Mouse (Mus musculus): ENCODE measurements around the gene Atp6v1d.

The Atp6v1d gene

GRCm38 (mm10) chr12:78861496-78862253 is at the start of gene Atp6v1d, which contains the start of gene Eif2s1:
Gene Atp6v1d, minus strand, starts transcription at chr12:78861638.
Gene Eif2s1, plus strand, starts transcription at chr12:78861819.
- DNase-seq (ENCODE audit: low spot score): peak; percentile 99

GRCm38 (mm10) chr12:78910684-78911461 is 49.4 kb upstream of the Atp6v1d start:
- peak; percentile 68 for DNase-seq (ENCODE audit: low spot score)

- no peak for DNase-seq (ENCODE audit: low spot score)
These were observed 46.7 kb upstream of the Atp6v1d start for GRCm38 (mm10) chr12:78908081-78908605.

GRCm38 (mm10) chr12:78906707-78907162 is 45.3 kb upstream of the Atp6v1d start, which contains the start of gene Plek2:
Gene Plek2, minus strand, starts transcription at chr12:78906964.
- DNase-seq (ENCODE audit: low spot score): peak; percentile 91

- DNase-seq (ENCODE audit: low spot score): peak; percentile 63
These were observed 43.1 kb upstream of the Atp6v1d start for GRCm38 (mm10) chr12:78904499-78904898.

GRCm38 (mm10) chr12:78903313-78903712 is 41.9 kb upstream of the Atp6v1d start:
- no peak for DNase-seq (ENCODE audit: low spot score)

GRCm38 (mm10) chr12:78901467-78901866 is 40.0 kb upstream of the Atp6v1d start:
- DNase-seq (ENCODE audit: low spot score): no peak

GRCm38 (mm10) chr12:78897861-78898260 is 36.4 kb upstream of the Atp6v1d start:
- DNase-seq (ENCODE audit: low spot score): no peak

GRCm38 (mm10) chr12:78891149-78891548 is 29.7 kb upstream of the Atp6v1d start:
- DNase-seq (ENCODE audit: low spot score): no peak

- DNase-seq (ENCODE audit: low spot score): no peak
These were observed 28.6 kb upstream of the Atp6v1d start for GRCm38 (mm10) chr12:78890062-78890461.

- DNase-seq (ENCODE audit: low spot score): no peak
These were observed 13.1 kb upstream of the Atp6v1d start for GRCm38 (mm10) chr12:78874581-78874980.

GRCm38 (mm10) chr12:78868115-78868514 is 6.7 kb upstream of the Atp6v1d start:
- no peak for DNase-seq (ENCODE audit: low spot score)

GRCm38 (mm10) chr12:78865434-78865833 is 4.0 kb upstream of the Atp6v1d start:
- DNase-seq (ENCODE audit: low spot score): peak; percentile 15

GRCm38 (mm10) chr12:78862254-78862730 is 854 bp upstream of the Atp6v1d start:
- no peak for DNase-seq (ENCODE audit: low spot score)

- no peak for DNase-seq (ENCODE audit: low spot score)
These were observed 430 bp downstream of the Atp6v1d start for GRCm38 (mm10) chr12:78860921-78861495.

- peak; percentile 58 for DNase-seq (ENCODE audit: low spot score)
These were observed 13.2 kb downstream of the Atp6v1d start for GRCm38 (mm10) chr12:78848246-78848645.

GRCm38 (mm10) chr12:78842429-78842828 is 19.0 kb downstream of the Atp6v1d start:
- DNase-seq (ENCODE audit: low spot score): peak; percentile 32

- DNase-seq (ENCODE audit: low spot score): no peak
These were observed 21.5 kb downstream of the Atp6v1d start for GRCm38 (mm10) chr12:78839906-78840305.

- DNase-seq (ENCODE audit: low spot score): no peak
These were observed 26.9 kb downstream of the Atp6v1d start for GRCm38 (mm10) chr12:78834496-78834895.

GRCm38 (mm10) chr12:78814437-78814836 is 47.0 kb downstream of the Atp6v1d start:
- no peak for DNase-seq (ENCODE audit: low spot score)

- DNase-seq (ENCODE audit: low spot score): no peak
These were observed 59.6 kb downstream of the Atp6v1d start for GRCm38 (mm10) chr12:78801836-78802235.

- no peak for DNase-seq (ENCODE audit: low spot score)
These were observed 61.4 kb downstream of the Atp6v1d start for GRCm38 (mm10) chr12:78800036-78800435.
